Mouse (Mus musculus) cerebellum, adult 2 months (tissue): ENCODE results near the gene Npdc1.

Source experiments
- CTCF ChIP-seq: fragments of 200-500 bp; IDR thresholded peaks from 2 replicates; pipeline ENCODE4 v1.5.1; 2011; ENCODE audit warnings: low read depth, mild to moderate bottlenecking, control low read depth, low read length, moderate library complexity, borderline replicate concordance; ENCODE audit not compliant: insufficient read depth
- POLR2A ChIP-seq: fragments of 200-500 bp; IDR thresholded peaks from 2 replicates; pipeline ENCODE4 v1.6.1; 2011; ENCODE audit warnings: low read length, control low read depth, borderline replicate concordance; ENCODE audit not compliant: insufficient read depth

- no peak for TF ChIP-seq CTCF
- TF ChIP-seq POLR2A: no peak
These were observed 34.8 kb upstream of the Npdc1 start for GRCm38 (mm10) chr2:25364313-25364712.
